Mouse (Mus musculus) MEL-GATA-1-ER (cell line): Measurements from ENCODE around the gene Pigm.

ENCODE experiments used
- DNase-seq: peaks from one replicate; pipeline ENCODE4 v3.0.0-alpha.2; 2012; ENCODE audit warnings: low read depth; ENCODE audit errors: extremely low read depth

Gene Pigm

GRCm38 (mm10) chr1:172410806-172411205 lies 34.5 kb downstream of the Pigm start:
- peak; percentile 19 for DNase-seq

- no peak for DNase-seq
These were observed 35.9 kb downstream of the Pigm start for GRCm38 (mm10) chr1:172412204-172412603.

GRCm38 (mm10) chr1:172413491-172414230 lies 37.3 kb downstream of the Pigm start:
- no peak for DNase-seq

- DNase-seq: no peak
These were observed 37.9 kb downstream of the Pigm start for GRCm38 (mm10) chr1:172414231-172414585.

- DNase-seq: no peak
These were observed 38.7 kb downstream of the Pigm start for GRCm38 (mm10) chr1:172415061-172415460.

GRCm38 (mm10) chr1:172418173-172418572 lies 41.8 kb downstream of the Pigm start:
- DNase-seq: no peak

GRCm38 (mm10) chr1:172418642-172419041 lies 42.3 kb downstream of the Pigm start:
- no peak for DNase-seq

- DNase-seq: no peak
These were observed 43.8 kb downstream of the Pigm start for GRCm38 (mm10) chr1:172420181-172420580.

GRCm38 (mm10) chr1:172423393-172423792 lies 47.0 kb downstream of the Pigm start:
- DNase-seq: peak; percentile 27

GRCm38 (mm10) chr1:172426419-172426818 lies 50.1 kb downstream of the Pigm start:
- DNase-seq: no peak

- no peak for DNase-seq
These were observed 51.5 kb downstream of the Pigm start for GRCm38 (mm10) chr1:172427841-172428240.

GRCm38 (mm10) chr1:172428614-172429013 lies 52.3 kb downstream of the Pigm start:
- no peak for DNase-seq

GRCm38 (mm10) chr1:172430731-172431220 lies 54.4 kb downstream of the Pigm start:
- DNase-seq: no peak

GRCm38 (mm10) chr1:172431836-172432586 lies 55.7 kb downstream of the Pigm start:
- no peak for DNase-seq

GRCm38 (mm10) chr1:172432587-172432955 lies 56.2 kb downstream of the Pigm start:
- no peak for DNase-seq

GRCm38 (mm10) chr1:172433012-172433850 lies 56.9 kb downstream of the Pigm start:
- no peak for DNase-seq
